Mouse (Mus musculus): ENCODE results near the gene Pfkm.

Pfkm gene

DNA sequence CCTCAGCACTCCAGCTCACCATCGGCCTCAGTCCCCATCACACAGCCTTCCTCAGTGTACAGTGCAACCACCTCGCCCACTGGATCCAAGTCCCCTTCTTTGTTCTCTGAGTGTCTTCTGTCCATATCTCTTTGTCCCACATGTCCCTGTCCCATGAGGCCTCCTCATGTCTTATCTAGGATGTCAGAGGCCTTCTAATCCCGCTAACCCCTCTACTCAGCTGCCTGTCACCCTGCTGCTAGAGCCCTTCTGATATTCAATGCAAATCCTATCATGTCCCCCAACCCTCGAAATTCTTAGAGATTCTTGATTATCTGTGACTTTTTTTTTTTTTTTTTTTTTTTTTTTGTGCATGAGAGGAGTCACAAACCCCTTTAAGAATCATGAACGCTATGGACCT, 23.9 kb downstream of the Pfkm start:
- ChIA-PET POLR2A (interaction anchor here in 2 of 4 experiments (0.6 to 1.2 kb wide), 4 partner anchors 18 to 57 kb away, joined by 3 to 6 read pairs (median 3); no protein-coding TSS in a partner anchor), CTCF (interaction anchor here in 1 of 4 experiments (1.2 kb wide), 1 partner anchor 355 kb away, joined by 3 read pairs; no protein-coding TSS in a partner anchor)

GRCm38 (mm10) chr15:98119363-98119762, 27.0 kb downstream of the Pfkm start:
- ChIA-PET POLR2A (interaction anchor here in 2 of 4 experiments (0.9 to 1.7 kb wide), 4 partner anchors 11 to 37 kb away, joined by 3 to 5 read pairs (median 3); no protein-coding TSS in a partner anchor), CTCF (no interaction called here)

- CTCF ChIA-PET = no interaction called here
- POLR2A ChIA-PET = interaction anchor here in 2 of 4 experiments (0.8 to 1.7 kb wide), 4 partner anchors 12 to 23 kb away, joined by 3 to 6 read pairs (median 3); no protein-coding TSS in a partner anchor
Observed at GRCm38 (mm10) chr15:98120831-98121230, 28.4 kb downstream of the Pfkm start.

DNA sequence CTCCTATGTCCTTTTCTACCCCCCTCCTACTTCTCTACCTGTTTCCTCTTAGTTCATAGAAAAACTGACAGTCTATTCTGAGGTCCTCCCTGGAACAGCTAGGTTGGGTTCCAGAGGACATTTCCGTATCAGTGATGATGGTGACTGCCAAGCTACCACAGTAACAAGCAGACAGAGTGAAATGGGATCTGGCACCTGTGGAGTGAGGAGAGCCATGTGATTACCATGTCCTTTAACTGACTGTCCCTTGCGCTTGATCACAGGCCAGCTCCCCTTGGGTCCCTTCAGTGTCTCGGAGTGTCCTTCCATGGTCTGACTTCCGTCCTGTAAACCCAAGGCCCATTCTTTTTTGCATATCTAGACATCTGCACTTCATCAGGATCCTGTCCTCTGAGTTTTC, 38.6 kb downstream of the Pfkm start:
- ChIA-PET POLR2A (interaction anchor here in 3 of 4 experiments (0.6 to 1.3 kb wide), 5 partner anchors 15 to 389 kb away, joined by 3 to 6 read pairs (median 3); no protein-coding TSS in a partner anchor), CTCF (no interaction called here)

DNA sequence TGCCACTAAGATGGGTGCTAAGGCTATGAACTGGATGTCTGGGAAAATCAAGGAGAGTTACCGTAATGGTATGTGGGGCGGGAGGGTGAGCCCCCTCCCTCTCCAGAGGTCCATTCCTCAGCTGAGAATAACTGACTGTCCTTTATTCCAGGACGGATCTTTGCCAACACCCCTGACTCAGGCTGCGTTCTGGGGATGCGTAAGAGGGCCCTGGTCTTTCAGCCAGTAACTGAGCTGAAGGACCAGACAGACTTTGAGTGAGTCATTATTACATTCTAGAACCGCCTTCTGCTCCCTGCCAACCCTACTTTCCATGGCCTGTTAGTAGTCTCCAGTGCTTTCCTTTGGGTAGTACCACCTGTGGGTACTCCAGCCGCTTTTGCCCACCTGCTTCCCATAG, 39.1 kb downstream of the Pfkm start:
- POLR2A ChIA-PET = interaction anchor here (0.6 to 1.3 kb wide), 13 partner anchors 11 to 389 kb away, joined by 3 to 6 read pairs (median 3); partner anchors contain the start of gene Senp1 (in 1 of the 4)
- CTCF ChIA-PET = no interaction called here

GRCm38 (mm10) chr15:98131942-98132655, 39.7 kb downstream of the Pfkm start:
- ChIA-PET POLR2A (interaction anchor here (0.6 to 1.3 kb wide), 11 partner anchors 11 to 49 kb away, joined by 3 to 6 read pairs (median 3); partner anchors contain the start of gene Senp1 (in 1 of the 4)), CTCF (interaction anchor here in 1 of 4 experiments (0.6 kb wide), 1 partner anchor 366 kb away, joined by 4 read pairs; no protein-coding TSS in a partner anchor)

- ChIA-PET CTCF (no interaction called here), POLR2A (interaction anchor here in 2 of 4 experiments (0.6 to 1.6 kb wide), 3 partner anchors 8 to 35 kb away, joined by 3 to 6 read pairs (median 5); no protein-coding TSS in a partner anchor)
Observed at GRCm38 (mm10) chr15:98133471-98133870, 41.1 kb downstream of the Pfkm start.

- POLR2A ChIA-PET = interaction anchor here in 2 of 4 experiments (0.6 to 1.6 kb wide), 5 partner anchors 9 to 36 kb away, joined by 3 to 6 read pairs (median 5); no protein-coding TSS in a partner anchor
Observed at GRCm38 (mm10) chr15:98134034-98134433, 41.6 kb downstream of the Pfkm start.

GRCm38 (mm10) chr15:98134666-98135065, 42.3 kb downstream of the Pfkm start:
- POLR2A ChIA-PET = interaction anchor here in 3 of 4 experiments (0.6 to 1.6 kb wide), 7 partner anchors 8 to 373 kb away, joined by 3 to 7 read pairs (median 4); no protein-coding TSS in a partner anchor

More at GRCm38 (mm10) chr15:98134034-98134433, 41.6 kb downstream of the Pfkm start:
- CTCF ChIA-PET = no interaction called here

GRCm38 (mm10) chr15:98135671-98136070, 43.3 kb downstream of the Pfkm start:
- POLR2A ChIA-PET = interaction anchor here in 2 of 4 experiments (0.7 to 1.6 kb wide), 3 partner anchors 9 to 34 kb away, joined by 3 read pairs; no protein-coding TSS in a partner anchor
- CTCF ChIA-PET = interaction anchor here in 1 of 4 experiments (0.6 kb wide), 1 partner anchor 46 kb away, joined by 3 read pairs; no protein-coding TSS in a partner anchor

More at GRCm38 (mm10) chr15:98134666-98135065, 42.3 kb downstream of the Pfkm start:
- CTCF ChIA-PET = no interaction called here

DNA sequence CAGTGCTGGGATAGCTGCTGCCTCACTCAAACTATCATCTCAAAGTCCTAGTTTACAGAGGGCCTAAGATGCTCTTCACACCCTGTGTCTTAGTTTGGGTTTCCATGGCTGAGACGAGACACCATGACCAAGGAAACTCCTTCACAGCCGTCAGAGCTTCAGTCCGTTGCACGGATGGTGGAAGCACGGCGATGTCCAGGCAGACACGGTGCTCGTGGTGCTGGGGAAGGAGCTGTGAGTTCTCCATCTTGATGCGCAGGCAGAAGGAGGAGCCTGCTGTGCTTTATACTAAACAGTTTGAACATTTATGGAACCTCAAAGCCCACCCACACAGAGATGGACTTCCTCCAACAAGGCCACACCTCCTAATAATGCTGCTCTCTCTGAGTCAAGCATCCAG, 44.5 kb downstream of the Pfkm start:
- POLR2A ChIA-PET = interaction anchor here in 2 of 4 experiments (0.6 to 1.7 kb wide), 4 partner anchors 14 to 43 kb away, joined by 3 to 4 read pairs (median 3); partner anchors contain the start of gene Senp1 (in 1 of the 2)
- CTCF ChIA-PET = no interaction called here

GRCm38 (mm10) chr15:98139763-98140162, 47.4 kb downstream of the Pfkm start:
- ChIA-PET POLR2A (interaction anchor here in 1 of 4 experiments (1.0 to 1.2 kb wide), 4 partner anchors 8 to 65 kb away, joined by 3 to 4 read pairs (median 3); no protein-coding TSS in a partner anchor), CTCF (no interaction called here)

DNA sequence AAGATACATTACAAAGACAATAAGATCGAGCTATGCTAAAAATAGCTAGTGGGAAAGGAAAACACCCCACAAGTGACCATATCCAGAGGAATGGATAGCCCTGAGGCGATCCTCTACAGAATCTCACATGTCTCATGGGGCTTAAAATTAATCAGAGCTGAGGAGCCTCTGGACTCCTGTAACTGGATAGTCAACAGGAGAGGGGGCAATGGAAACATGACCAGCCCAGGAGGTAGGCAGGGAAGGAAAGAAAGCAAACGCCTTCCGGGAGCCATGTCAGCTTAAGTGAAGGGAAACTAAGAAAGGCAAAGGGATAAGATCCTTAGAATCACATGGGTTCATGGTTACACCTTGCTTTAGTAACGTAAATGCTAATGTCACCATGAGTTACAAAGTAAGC, 48.4 kb downstream of the Pfkm start:
- ChIA-PET CTCF (no interaction called here), POLR2A (interaction anchor here in 1 of 4 experiments (0.8 to 1.2 kb wide), 3 partner anchors 10 to 66 kb away, joined by 3 to 4 read pairs (median 3); no protein-coding TSS in a partner anchor)

DNA sequence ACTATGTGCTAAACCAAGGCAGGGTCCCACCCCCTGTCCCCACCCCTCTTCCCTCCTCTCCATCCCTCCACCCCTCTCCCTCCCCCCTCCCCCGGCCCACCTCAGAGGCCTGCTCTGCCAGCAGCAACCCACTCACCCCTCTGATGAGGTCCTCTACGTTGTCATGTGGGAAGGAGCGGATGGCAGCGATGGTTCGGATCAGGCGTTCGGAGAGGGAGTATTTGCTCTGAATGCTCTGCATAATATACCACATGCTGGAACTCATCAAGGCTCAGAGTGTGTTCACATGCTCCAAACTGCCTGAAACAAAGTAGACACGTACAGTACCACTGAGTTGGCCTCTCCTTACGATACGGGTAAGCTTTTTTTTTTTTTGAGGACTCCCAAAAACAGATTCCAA, 50.1 kb downstream of the Pfkm start:
- POLR2A ChIA-PET = interaction anchor here (0.6 to 1.0 kb wide), 5 partner anchors 9 to 564 kb away, joined by 3 to 6 read pairs (median 4); no protein-coding TSS in a partner anchor
- CTCF ChIA-PET = no interaction called here

GRCm38 (mm10) chr15:98144861-98145507, 52.6 kb downstream of the Pfkm start:
- POLR2A ChIA-PET = interaction anchor here (0.5 to 4.7 kb wide), 21 partner anchors 9 to 747 kb away, joined by 3 to 23 read pairs (median 4); partner anchors contain the start of genes Senp1 (in 2 of the 4) and Pfkm (in 1 of the 4)
- CTCF ChIA-PET = interaction anchor here in 3 of 4 experiments (0.5 to 1.0 kb wide), 6 partner anchors 10 to 331 kb away, joined by 3 to 4 read pairs (median 3); no protein-coding TSS in a partner anchor

DNA sequence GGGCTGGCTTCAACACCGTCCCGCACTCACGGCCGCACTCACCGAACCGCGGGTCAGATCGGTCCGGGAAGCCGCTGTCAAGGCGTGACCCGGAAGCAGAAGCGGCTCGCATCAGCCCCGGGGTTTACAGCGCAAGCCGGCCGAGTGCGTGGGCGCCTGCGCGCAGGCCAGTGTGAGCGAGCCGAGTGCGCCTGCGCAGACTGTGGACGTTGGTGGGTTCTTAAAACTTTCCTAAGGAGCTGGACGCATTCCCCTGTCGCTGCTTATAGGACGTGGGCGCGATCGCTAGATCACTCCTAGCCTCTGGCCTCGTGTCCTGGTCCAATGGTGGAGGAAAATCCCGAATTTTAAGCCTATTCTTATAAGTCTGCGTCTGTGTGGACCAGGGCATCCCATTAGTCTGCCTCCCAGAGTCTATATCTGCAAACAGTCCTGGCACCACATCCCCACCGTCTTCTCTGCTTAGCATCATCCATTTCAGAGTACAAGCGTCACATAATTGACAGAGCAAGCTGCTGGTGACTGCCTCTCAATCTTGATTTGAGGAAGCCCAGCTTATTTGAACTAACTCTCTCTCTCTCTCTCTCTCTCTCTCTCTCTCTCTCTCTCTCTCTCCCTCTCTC, 53.3 kb downstream of the Pfkm start:
- POLR2A ChIA-PET = interaction anchor here (0.5 to 4.7 kb wide), 34 partner anchors 10 to 902 kb away, joined by 3 to 23 read pairs (median 4); partner anchors contain the start of genes Senp1 (in 3 of the 4) and Pfkm (in 1 of the 4)
- CTCF ChIA-PET = interaction anchor here in 2 of 4 experiments (0.5 to 1.0 kb wide), 5 partner anchors 10 to 331 kb away, joined by 3 to 9 read pairs (median 3); no protein-coding TSS in a partner anchor

DNA sequence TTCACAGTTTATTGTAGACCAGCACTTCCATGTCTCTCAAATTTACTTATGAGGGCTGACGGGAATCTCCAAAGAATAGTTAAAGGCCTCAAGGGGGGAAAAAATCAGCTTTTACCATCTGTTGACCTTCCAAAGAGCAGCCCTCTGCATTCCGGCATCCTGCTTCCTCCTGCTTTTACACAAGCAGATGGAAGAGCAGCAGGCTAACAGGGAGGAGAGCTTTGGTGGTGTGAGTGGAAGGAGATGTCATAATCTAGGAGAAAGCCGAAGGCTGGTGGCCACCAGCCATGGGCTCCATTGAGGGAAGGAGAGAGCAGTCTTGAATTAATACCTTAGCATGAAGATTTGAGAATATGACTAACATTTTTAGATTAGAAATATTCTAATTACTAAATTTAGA, 56.0 kb downstream of the Pfkm start:
- ChIA-PET POLR2A (interaction anchor here in 3 of 4 experiments (0.6 to 4.7 kb wide), 8 partner anchors 9 to 581 kb away, joined by 3 to 23 read pairs (median 4); no protein-coding TSS in a partner anchor), CTCF (interaction anchor here in 1 of 4 experiments (0.5 kb wide), 1 partner anchor 129 kb away, joined by 3 read pairs; no protein-coding TSS in a partner anchor)

DNA sequence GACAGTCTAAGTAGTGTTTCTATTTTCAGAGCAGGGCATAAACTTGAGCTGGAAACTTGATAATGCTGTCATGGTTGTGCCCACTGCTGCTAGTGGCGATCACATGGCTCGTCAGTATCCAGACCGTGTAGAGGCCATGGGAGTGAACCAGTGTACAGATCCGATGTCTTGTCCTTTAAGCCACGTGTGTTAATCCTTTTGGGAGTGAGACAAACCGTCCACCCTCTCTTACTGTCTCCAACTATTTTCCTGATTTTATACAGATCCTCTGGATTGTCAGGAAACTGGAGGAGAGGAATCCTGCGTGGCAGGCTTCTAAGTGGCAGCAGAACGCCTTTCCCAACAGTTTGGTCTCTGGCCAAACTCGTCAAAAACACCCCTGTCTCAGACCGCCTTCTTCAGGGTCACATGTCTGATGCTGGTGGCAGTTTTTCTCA, 56.8 kb downstream of the Pfkm start:
- POLR2A ChIA-PET = interaction anchor here in 3 of 4 experiments (0.6 to 4.7 kb wide), 6 partner anchors 34 to 362 kb away, joined by 3 to 23 read pairs (median 4); partner anchors contain the start of gene Pfkm (in 1 of the 3)

More for the DNA sequence above, 56.8 kb downstream of the Pfkm start:
- CTCF ChIA-PET = no interaction called here
